Mouse (Mus musculus) cerebellum, adult 9-10 months (tissue): Measurements from ENCODE around the gene Cramp1l.

Source experiments
- DNase-seq: peaks from one replicate; pipeline ENCODE4 v3.0.0; 2022

The Cramp1l gene

DNA sequence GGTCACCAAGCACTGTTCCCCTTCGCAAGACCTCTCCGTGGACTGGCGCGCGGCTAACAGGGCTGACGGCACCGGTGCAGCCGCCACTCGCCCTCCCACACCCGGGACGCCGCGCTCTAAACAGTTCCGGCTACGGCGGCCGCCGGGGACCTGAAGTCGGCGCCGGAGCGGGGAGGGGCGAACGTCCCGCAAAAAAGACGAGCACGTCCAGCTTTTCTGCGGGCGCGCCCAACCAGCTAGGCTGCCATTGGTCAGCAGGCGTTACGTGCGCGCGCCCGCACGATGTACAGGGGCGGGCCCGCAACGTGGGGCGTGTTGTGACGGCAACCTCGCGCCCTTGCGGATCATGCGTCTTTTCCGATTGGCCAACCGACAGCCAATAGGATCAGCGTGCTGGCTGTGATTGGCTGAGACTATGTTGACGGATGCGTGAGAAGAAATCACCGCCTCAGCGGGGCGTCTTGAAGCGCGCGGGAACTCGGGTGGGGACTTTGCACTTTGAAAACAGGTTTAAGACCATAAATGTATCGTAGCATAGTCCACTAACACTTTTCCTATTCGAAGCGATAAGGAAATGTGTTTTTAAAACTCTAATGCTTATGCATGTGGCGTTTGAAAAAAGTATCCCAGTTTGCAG, at the start of gene Cramp1l, which contains the start of gene Ift140:
Gene Cramp1l (minus strand): TSS at position 134 of the 637 bp plus-strand sequence.
Gene Ift140 (plus strand): TSS at position 431 of the 637 bp plus-strand sequence.
- DNase-seq: peak; percentile 99

DNA sequence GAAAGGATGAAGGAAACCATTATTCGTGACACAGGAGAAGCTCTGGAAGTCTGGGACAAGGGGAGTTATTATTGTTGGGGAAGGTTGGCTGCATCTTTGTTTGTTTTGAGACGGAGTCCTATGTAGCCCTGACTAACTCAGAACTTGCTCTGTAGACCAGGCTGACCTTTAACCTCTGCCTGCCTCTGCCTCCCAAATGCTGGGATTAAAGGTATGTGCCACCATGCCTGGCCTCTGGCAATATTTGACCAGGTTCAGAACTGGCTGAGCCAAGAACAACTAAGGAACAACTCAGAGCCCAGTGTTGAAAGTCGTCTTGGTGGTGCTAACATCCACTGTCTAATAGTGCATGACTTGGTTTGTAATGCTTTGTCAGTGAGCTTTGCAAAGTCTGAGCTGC, 49.6 kb upstream of the Cramp1l start:
- DNase-seq: no peak

DNA sequence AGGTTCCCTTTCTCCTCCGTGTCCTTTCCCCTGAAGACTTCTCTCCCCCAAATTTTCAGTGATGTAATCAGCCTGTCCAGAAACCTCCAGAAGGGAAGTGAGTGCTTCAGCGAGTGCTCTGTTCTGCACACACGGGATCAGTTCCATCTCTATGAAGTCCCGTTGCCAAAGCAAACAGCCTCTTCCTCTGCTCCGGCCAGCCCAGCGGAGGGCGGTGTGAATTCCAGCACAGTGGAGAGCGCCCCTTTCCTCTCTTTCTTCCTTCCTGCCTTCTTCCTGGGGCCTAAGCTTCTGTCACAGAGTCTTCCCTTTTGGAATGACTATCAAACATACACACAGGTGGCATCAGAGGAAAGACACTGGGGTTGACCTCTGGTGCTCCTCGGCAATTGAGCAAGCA, 48.8 kb upstream of the Cramp1l start:
- DNase-seq: no peak

DNA sequence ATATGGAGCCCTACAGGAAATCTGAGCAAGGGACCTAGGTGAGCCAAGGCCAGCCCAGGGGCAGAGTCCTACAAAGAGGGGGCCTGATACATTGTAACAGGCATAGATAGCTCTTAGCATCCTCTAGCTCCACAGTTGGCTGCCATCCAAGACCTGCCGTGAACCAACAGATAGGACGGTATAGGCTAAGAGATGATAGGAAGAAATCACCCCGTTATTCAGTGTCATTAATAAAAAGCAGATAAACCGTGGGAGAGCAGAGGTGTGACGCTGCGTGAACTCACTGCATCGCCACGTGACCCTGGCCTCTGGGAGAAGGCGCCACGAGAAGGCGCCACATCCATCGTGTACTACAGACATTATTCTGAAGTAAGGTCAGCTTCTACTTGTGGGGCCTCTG, 48.3 kb upstream of the Cramp1l start:
- no peak for DNase-seq

DNA sequence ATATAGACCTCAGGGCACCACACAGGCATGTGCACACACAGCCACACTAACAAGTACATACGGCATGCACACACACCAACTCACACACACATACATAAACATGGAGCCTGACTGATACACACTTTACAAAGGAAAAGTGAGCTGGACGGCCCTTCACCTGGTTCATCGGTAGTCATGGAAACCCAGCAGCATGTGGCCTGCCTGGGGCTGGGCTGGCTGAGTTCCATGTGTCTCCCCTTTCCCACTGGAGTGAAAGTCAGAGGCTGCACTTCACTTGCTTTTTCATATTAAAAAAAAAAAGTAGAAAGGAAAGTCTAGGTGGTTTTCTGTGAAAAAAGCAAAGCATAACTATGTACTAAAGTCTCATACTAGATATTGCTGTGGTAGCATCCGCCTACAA, 47.7 kb upstream of the Cramp1l start:
- no peak for DNase-seq

DNA sequence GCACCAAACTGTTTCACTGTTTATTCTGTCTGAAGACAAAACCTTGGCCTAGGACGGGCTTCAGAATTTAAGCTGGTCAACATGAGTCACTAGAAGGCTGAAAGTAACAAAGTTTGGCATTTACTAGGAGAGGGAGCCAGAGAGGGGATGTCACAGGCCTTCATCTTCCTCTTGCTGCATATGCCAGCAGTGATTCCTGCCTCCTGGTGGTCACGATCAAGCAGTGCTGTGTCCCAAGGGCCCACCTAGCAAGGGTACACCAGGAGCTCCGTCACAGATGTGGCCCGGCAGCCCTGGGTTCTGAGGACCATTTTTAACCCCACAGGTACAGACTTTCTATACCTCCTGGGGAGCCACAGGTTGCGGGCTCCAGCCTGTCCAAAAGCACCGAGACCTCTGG, 41.5 kb upstream of the Cramp1l start:
- DNase-seq: no peak

DNA sequence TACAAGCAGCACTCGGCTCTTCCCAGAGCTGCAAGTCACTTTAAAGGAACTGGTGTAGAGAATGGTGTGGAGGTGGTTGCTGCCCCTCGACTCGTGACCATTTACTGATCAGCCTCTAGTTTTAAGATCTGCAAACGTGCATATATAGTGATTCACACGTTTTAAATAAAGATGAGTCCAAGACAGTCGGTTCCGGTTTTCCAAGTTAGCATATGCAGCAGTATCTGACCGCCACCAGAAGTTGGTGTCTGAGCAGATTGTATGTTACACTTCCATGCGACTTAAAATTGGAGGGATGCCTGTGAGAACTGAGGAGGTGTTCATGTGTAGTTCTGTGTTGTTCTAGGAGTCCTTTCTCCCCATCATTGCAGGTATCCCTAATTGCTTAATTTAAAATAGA, 37.7 kb upstream of the Cramp1l start:
- no peak for DNase-seq

DNA sequence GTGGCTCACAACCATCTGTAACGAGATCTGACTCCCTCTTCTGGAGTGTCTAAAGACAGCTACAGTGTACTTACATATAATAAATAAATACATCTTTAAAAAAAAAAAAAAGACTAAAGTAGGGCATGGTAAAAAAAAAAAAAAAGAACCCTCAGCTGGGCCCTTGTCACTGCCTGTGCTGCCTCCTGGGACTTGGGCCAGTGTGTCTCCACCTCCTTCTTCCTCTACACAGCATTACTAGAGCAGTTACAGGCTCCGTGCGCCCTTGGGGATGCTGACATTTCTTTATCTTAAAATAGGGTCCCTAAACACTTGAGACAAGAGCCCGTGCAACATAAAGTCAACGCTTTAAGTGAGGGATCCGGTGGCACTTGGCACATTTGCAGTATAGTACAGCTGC, 31.6 kb upstream of the Cramp1l start:
- no peak for DNase-seq

DNA sequence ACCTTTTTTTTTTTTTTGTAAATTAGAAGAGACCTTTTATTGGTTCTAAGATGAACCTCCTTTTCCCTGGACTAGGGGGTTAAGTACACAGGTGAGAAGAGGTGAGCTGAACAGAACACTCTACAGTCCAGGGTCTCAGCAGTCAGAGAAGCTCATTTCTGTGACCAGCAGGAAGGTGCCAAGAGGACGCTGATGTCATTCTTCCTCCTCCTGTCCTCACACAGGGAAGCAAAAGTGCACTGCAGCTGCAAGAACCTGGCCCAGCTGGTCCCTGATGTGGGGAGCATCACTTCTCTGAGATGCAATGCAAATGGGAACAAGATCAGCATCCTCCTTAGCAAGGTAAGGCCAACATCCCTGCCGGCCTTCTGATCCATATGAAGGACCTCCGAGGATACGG, 29.7 kb upstream of the Cramp1l start:
- DNase-seq: no peak

DNA sequence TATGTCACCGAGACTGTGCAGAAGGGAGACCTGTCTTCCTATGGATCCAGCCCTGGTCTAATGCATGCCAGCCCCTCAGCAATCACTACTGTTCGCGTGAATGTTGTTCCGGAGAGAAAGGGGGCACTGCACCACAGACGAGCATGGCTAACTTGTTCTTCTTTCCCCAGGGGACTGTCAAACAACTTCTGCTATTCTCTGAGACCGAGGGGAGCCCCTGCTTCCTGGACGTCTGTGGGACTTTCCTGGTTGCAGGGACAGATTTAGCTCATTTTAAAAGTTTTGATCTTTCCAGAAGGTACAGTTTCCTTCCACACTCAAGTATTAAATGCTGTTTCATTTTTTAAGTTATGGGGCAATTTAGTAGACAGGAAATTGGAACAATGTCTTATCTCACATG, 29.3 kb upstream of the Cramp1l start:
- DNase-seq: no peak

DNA sequence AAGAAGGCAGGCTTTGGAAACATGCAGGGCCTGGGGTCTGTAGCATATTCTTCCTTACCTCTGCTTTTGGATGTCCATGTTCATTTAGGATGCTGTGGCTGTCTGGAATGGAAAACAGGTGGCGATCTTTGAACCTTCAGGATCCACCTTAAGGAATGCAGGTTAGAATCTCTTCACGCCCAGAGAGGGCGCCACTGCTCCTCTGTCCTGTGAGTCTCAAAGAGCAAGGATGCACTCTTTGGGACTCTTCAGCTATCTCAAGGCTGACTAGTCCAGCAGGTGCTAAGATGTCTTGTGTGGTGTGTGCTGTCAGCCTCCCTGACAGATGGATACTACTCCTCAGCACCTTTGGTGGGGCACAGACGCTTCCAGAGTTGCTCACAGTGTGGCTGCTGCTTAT, 20.6 kb upstream of the Cramp1l start:
- no peak for DNase-seq

DNA sequence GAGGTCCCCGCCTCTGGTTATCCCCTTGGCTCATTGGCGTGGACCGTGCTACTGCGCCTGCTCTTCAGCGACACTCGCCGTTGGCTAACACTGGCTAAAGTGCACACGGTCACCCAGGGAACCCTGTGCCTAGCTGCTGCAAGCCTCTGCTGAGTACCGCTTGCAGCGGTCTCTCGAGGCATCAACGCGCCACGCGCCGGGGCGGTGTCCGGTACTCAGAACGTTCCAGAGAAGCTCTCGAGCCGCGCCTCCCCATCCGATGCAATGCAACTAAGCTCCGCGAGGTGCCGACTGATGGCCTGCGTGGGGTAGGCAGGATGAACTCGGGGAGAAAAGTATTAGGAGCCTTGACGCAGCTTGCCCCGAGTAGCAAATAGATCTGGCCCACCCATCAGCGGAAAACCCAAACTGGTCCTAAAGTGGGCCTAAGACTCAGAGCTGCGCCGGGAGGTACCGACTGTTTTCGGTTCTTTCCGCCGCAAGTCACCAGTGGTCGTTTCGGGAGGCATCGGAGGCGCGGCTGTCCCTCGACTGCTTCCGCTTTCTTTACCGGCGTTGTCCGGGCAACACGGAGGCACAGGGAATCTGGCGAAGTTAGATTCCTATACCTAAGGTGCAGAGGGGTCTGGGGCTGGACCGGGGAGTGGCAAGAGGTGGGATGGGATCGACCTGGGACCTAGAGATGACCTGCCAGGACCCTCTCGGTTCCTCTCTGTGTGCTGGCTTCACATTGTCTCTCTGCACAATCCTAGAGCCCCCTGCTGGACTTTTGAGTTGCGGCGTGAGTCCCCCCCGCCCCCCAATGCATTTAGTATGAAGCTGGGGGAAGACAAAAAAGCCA, 924 bp upstream of the Cramp1l start:
- peak; percentile 44 for DNase-seq

DNA sequence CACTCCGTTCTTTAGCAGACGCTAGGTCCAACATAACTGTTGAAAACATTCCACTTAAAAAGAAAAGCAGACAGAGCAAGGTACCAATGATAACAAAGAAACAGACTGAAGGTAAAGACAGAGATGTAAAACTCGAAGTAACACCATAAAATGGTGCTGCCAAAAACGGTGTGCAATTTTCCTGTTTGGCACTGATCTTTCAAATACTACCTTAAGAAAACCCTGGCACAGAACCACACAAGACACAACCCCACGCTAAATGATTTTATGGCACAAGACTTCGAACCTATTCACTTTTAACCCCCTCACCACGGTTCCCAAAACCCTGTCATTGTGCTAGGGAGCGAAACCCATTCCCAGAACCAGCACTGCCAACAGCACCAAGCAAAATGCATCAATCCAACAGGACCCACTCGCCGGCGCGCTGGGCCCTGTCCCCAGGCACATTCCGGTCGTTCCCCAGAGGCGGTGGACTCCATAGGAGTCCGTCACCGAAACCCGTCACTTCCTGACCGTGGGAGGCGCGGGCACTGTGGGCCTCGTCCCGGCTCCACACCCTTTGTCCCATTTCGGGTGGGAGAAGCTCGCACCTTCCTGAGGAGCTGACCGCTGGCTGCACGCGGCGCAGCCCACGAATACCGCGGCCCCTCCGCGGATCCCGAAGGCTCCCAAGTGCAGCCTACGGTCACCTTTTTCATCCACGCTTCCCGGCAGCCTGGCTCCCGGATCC, 582 bp downstream of the Cramp1l start:
- DNase-seq: peak; percentile 46

DNA sequence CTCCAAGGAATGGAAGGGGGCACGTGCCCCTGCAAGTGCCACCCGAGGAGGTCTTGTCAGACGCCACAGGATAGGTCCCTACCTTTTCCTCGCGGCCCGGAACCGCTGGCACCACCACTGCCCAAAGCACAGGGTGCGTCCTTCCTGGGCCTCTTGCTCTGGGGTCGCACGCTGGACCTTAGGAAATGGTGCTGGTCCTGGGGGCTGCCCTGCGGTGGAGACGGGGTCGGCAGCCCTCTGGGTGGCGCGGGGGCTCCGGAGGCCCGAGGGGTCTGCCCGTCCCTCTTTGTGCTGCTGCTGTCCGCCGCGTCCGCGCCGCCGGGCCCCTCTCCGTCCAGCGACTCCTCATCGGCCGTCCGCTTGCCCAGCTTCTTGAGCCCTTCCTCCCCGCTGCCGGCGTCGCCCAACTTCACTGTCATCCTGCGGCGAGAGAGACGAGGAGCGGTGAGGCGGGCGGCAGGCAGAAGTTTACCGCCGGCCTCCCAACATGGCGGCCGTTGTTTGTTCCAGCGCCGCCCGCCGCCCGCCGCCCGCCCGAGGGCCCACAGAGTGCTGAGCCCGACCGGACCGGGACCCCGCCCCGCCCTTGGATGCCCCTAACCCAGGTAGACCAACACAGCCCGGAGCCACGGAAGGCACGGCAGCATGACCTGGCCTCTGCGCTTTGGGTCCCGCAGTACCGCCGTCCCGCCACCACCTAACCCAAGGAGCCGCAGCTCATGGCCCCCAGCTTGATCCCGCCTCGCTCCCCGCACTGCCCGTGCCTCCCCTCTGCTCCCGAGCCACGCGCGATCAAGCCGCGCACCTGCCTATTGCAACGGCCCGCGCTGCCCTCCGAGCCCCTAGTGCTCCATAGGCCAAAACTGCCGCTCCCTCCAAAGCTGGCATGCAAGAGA, 1.7 kb downstream of the Cramp1l start:
- no peak for DNase-seq

DNA sequence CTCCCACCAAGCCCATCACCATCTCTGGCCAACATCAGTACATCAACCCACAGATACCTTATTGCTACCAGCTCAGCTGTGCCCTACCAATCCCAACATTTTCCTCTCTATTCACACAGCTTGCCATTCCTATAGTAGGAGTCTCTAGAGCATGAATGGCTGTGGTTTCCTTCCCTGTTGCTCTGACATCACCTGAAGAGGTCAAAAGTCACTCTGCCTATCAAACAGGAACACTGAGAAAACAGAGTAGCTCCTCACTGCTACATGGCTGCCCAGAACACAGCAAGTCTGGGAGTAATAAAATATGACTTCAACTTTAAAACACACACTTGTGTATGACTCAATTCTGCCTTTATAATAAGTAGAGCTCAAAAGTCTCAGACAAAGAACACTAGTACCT, 8.1 kb downstream of the Cramp1l start:
- DNase-seq: no peak

DNA sequence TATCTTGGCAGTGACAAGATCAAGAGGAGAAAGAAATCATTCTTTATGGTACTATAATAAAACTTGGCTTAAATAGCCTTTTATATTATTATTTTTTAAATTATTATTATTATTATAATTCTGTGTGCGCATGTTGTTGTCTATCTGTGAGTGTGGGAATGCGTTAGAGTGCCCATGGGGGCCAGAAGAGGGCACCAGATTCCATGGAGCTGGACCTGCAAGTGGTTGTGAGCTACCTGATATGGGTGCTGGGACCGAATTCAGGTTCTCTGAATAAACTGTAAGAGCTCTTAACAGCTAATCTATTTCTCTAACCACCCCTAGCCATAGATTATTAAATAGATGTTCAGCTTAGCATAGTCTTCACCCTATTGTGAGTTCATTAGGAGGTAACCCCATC, 10.5 kb downstream of the Cramp1l start:
- no peak for DNase-seq

DNA sequence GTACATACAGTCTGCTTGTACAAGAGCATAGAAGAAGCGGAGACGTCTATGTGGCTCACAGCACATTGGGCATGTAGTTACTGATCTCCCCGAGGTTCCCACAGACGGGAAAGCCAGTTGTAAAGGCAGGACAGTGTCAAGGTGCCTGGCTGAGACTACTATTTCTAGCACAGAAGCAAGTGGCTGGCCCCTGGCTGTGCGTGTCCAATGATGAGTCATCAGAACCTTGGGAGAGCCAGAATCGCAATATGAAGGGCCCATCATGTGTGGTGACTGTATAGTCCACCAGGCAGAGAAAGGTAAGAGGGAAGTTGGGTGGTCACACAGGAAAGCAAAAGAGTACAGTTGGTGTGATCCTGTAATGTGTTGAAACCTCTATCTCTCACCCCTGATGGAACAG, 20.9 kb downstream of the Cramp1l start:
- DNase-seq: no peak

DNA sequence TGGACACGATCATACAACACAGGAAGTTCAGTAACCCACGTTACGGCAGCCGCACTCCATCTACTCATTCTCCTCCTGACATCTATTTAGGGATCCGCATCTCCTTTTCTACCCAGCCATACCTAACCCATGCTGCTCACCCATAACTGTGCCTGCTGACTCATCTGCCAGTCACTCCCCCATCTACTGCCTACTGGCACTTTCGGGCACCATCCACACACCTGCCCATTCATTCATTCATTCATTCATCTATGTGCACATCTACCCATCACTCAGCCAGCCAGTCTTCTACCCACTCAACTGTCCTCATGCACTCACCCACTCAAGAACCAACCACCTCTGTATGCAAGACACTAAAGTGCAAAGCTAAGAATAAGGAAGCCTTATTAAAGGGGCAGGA, 28.4 kb downstream of the Cramp1l start:
- no peak for DNase-seq

DNA sequence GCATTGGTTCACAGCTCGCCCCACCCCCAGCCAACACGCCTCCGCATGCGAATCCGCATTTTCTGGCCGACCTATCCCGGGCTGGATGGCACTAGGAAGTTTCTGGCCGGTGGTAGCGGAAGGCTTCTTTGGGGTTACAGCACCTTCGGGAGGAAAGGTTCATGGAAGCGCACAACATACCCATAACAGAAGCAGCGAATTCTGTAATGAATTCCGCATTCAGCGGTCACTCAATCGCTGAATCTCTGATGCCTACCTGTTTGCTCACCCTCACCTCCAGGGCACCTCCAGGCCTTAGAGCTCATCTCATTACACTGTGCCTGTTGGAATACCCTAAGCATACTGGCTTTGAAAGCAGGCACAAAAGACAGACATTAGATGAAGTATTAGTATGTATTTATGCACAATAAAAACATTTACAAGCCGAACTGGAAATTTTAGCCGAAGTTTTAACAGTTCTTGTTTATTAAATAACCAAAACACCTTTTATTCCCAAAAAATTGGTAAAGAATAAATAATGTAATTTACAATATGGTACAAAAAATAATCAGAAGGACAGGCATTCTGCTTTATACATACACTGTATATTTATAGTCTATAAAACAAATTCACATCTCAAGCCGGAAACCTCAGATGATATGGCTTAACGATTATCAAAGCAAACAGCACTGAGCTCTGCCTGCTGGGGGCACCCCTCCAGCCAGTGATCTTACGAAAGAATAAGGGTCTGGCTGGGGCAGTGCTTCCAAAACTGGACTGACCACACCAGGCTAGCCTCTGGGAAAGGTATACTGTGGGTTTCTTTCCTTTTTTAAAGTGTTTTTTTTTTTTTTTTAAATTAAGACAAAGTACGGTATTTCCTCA, 54.5 kb downstream of the Cramp1l start:
- DNase-seq: no peak

DNA sequence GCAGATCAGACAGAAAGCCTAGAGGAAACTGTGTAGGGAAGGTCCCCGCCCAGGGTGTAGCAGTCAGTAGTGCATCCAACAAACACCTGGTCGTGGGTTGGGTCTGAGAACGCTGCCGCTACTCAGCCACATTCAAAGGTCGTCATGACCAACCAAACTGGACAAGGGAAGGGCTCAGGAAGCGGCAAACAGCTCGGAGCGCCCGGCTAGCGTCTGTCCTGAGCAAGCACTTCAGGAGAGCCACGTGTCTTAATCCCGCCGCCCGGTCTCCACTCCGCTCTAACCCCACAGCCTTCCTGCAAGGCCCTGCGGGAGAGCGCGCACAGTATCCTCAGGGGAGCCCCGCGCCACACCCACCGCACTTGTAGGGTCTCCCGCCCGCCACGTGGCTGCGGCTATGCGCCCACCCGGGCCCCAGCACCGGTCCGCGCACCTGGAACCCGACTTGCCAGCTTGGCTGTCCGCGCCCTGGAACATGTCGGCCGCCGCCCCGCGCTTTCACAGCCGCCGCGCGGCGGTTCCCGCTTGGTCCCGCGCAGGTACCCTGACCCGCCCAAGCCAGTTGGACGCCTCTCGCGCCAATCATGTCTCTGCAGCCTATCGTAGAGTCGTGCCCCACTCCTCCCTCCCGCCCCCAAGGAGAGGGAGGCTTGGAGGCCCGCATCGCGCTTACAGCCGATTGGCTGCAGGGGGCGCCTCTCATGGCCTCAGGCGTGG, 55.3 kb downstream of the Cramp1l start, which contains the start of gene Jpt2:
Gene Jpt2 (minus strand): TSS at position 555 of the 717 bp plus-strand sequence.
- peak; percentile 99 for DNase-seq

DNA sequence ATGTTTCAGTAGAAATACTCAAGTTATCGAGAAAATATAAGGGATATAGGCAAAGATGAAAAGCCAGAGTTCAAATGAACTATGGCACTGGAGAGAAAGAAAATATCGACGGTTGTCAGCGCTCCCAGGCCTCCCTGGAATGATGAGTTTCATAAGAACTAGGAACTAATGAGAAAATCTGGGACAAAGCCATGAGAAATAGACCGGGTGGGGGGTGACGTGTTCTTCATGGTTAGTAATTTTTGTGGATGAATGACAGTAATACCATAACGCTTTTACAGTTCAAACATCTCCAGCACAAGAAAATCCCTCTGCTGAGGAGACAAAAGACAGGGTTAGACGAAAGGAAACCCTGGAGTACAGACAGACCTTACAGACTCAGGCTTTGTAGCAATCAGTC, 56.2 kb downstream of the Cramp1l start:
- no peak for DNase-seq
